Mouse (Mus musculus) cerebellum, postnatal 4 days (tissue): ENCODE results near the gene Fam78a.
A peak's percentile ranks its signal among the peaks of the same experiment; 100 is the strongest.
"Not testable (repeated sequence)": the region's sequence is repeated elsewhere in the genome, so short reads cannot be mapped to it uniquely, and the experiment has no call there.

Experiments
- DNase-seq, 2 experiments: peaks; one replicate each; pipeline ENCODE4 v3.0.0; 2022; ENCODE audit warnings: low spot score in 2 of 2, mixed read lengths in 1 of 2

The Fam78a gene

GRCm38 (mm10) chr2:32043836-32044235, 40.8 kb downstream of the Fam78a start:
- no peak for DNase-seq

DNA sequence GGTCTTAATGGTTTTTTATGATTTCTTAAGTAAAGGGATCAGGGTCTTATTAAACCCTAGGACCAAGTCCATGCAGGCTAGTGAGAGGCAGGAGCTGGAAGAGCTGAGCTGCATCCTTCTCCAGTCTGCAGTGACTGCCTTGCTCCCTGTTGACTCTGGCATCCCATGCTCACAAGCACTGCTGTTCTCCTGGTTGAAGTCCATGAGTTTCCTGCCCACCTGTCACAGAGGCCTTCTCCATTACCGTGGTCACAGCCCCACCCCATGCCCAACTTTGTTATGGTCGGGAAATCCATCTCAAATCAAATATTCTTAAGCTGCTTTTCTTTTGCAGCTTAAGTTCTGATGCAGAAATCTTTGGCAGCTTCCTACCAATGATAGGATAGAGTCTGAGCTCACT, 43.6 kb downstream of the Fam78a start:
- DNase-seq, result no peak

DNA sequence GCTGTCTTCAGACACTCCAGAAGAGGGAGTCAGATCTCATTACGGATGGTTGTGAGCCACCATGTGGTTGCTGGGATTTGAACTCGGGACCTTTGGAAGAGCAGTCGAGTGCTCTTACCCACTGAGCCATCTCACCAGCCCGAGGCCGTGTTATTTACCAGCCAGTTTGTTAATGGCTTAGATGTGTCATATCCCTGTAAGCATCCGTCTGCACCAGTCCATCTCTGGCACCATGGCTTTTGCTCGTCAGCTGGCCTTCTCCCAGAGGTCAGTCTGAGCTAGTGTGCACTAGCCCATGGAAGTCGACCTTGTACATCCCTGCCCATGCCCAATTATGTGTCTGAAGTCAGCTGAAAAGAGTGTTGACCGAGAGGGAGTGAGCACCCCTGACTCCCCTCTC, 44.0 kb downstream of the Fam78a start:
- DNase-seq, result not testable (repeated sequence)

DNA sequence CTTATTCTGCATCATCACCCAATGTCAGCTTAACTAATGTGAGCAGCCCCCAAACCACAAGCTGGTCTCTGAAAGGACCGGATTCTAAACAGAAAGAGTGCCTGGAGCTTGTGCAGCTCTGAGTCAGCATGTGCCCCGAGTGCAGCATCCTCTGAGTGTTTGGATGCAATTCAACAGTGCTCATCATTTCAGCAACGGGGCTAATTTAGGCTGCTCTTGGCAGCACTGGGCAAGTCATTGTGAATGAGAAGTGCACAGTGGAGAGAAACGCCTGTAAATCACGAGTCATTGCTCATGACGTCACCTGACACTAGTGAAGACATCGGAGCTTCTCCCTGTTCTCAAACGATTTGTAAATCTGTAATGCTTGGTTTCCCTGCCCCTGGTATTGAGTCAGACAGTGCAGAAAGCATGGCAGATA, 46.0 kb downstream of the Fam78a start:
- DNase-seq, result no peak

- DNase-seq, result no peak
Observed at GRCm38 (mm10) chr2:32037279-32037858, 47.3 kb downstream of the Fam78a start.

GRCm38 (mm10) chr2:32034206-32034605, 50.5 kb downstream of the Fam78a start:
- DNase-seq, result no peak

GRCm38 (mm10) chr2:32033436-32033835, 51.2 kb downstream of the Fam78a start:
- DNase-seq, result no peak

DNA sequence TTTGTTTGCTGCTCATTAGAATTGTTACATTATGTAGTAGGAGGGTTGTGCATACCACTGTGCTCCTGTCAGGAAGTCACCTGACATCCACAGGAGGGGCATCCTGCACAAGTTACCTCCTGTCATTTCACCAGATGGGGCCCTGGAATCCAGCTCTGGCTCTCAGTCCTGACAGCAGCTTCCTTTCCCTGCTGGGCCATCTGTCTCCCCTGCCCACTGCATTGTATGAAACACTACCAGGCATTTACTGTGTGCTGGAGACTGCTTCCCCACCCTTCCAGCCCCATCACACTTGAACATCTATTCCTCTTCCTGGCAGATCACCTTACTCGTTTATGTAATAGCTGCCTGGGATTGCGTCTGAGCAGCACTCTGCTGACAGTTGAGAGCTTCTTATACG, 55.0 kb downstream of the Fam78a start:
- DNase-seq, result peak in 1 of 2 experiments; percentile 29

- DNase-seq, result no peak
Observed at GRCm38 (mm10) chr2:32024372-32024771, 60.3 kb downstream of the Fam78a start.

DNA sequence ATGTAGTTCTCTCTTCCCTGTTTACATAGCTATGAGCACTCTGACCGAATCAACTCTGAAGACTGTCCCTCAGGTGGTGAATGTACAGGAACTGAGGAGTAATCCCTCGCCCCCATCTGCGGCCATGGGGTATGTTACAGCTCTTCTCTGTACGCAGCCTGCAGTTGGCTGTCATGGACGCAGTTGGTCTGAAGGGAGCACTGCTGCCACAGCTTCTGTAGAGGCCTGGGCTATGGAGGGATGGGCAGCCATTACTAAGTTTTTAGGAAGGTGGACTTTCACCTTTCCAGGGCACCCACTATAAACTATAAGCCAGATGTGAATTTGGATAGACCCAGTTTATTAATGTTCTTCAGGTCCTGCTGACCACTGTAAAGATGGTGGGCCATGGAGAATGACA, 64.4 kb downstream of the Fam78a start:
- no peak for DNase-seq

DNA sequence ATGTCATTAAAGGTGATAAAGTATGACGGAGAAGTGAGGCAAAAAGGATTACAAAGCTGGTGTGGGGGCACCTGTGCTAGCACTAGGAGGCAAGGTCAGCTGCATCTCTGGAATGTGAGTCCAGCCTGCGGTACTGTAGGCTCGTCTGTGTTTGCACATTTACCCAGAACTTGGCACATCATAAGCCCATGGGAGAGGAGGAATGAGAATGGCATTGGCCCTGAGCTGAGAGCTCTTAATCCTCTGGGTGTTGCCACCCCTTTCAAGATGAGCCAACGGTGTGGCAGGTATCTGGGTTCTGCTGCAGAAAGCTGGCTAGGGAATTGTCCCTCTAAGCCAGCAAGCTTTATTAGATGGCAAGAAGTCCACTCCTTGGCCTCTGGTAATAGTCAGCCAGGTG, 65.0 kb downstream of the Fam78a start:
- no peak for DNase-seq

DNA sequence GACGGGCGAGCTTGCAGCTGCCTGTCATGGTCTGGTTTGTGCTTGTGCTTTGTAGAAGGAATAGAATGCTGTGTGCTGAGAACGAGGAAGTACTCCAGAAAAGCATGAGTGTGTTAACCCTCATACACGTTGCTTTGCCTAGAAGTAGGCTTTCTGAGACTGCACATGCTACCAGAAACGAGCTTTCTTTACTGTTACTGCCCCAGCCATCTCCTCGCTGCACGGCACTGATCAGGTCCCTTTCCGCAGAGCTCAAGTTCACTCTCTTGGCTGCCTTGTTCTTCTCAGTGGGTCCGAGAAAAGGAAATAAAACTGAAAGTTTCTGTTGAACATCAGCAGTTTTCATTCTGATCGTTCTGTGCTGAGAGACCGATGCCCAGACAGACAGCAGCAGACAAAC, 75.9 kb downstream of the Fam78a start:
- DNase-seq, result no peak

DNA sequence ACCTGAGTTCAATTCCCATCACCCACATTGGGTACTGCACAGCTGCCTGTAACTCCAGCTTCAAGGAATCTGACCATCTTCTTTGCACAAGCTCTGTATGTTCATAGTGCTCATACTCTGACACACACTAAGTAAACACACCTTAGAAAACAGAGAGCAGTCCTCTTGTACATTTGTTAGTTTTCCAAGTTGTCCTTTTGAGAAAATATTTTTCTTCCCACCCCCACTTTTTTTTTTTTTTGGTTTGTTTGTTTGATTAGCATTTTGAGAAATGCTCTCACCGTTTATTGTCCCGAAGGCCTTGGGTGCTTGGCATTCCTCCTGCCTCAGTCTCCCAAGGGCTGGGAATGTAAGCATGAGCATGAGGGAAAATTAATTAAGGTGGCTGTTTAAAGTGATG, 76.3 kb downstream of the Fam78a start:
- no peak for DNase-seq
